Mouse (Mus musculus): Measurements from ENCODE around the gene Lcat. TPM values are rescaled to one million over a fixed set of nuclear protein-coding genes. Genes with fewer than 3 reads are reported as not detected.
"Not testable (repeated sequence)": the region's sequence is repeated elsewhere in the genome, so short reads cannot be mapped to it uniquely, and the experiment has no call there.

Gene Lcat
- total RNA-seq (2021): 1 to 10 TPM; 1.4 to 1.7 TPM

- DNase-seq: no peak
Measured at GRCm38 (mm10) chr8:105943321-105943739, at the start of gene Lcat. TSS of gene Lcat (minus strand) at chr8:105943382.

GRCm38 (mm10) chr8:105992499-105992898, 49.3 kb upstream of the Lcat start:
- DNase-seq: no peak

GRCm38 (mm10) chr8:105991546-105991945, 48.4 kb upstream of the Lcat start:
- DNase-seq: no peak

GRCm38 (mm10) chr8:105990856-105991387, 47.7 kb upstream of the Lcat start, which contains the start of gene Dus2:
TSS of gene Dus2 (plus strand) at chr8:105991337.
- peak; percentile 92 for DNase-seq

GRCm38 (mm10) chr8:105988546-105988945, 45.4 kb upstream of the Lcat start:
- no peak for DNase-seq

GRCm38 (mm10) chr8:105983406-105983805, 40.2 kb upstream of the Lcat start:
- not testable (repeated sequence) for DNase-seq

- no peak for DNase-seq
Measured at GRCm38 (mm10) chr8:105981146-105981545, 38.0 kb upstream of the Lcat start.

- DNase-seq: no peak
Measured at GRCm38 (mm10) chr8:105979325-105979724, 36.1 kb upstream of the Lcat start, which contains the start of gene Dpep3. TSS of gene Dpep3 (minus strand) at chr8:105979429.

GRCm38 (mm10) chr8:105975363-105975762, 32.2 kb upstream of the Lcat start:
- DNase-seq: no peak

GRCm38 (mm10) chr8:105971019-105971720, 28.0 kb upstream of the Lcat start:
- DNase-seq: no peak

GRCm38 (mm10) chr8:105969367-105969766, 26.2 kb upstream of the Lcat start:
- no peak for DNase-seq

GRCm38 (mm10) chr8:105966692-105967311, 23.6 kb upstream of the Lcat start:
- peak; percentile 65 for DNase-seq

GRCm38 (mm10) chr8:105965905-105966341, 22.7 kb upstream of the Lcat start, which contains the start of gene Slc12a4:
TSS of gene Slc12a4 (minus strand) at chr8:105966097.
- DNase-seq: peak; percentile 91

GRCm38 (mm10) chr8:105965266-105965904, 22.2 kb upstream of the Lcat start:
- DNase-seq: peak; percentile 75

- DNase-seq: no peak
Measured at GRCm38 (mm10) chr8:105964506-105965265, 21.5 kb upstream of the Lcat start.

- no peak for DNase-seq
Measured at GRCm38 (mm10) chr8:105961536-105961935, 18.4 kb upstream of the Lcat start.

- no peak for DNase-seq
Measured at GRCm38 (mm10) chr8:105961101-105961500, 17.9 kb upstream of the Lcat start.

- peak; percentile 64 for DNase-seq
Measured at GRCm38 (mm10) chr8:105959350-105959749, 16.2 kb upstream of the Lcat start.

- DNase-seq: peak; percentile 65
Measured at GRCm38 (mm10) chr8:105957813-105958212, 14.6 kb upstream of the Lcat start.

- peak; percentile 53 for DNase-seq
Measured at GRCm38 (mm10) chr8:105956556-105956955, 13.4 kb upstream of the Lcat start.

GRCm38 (mm10) chr8:105951057-105951659, 8.0 kb upstream of the Lcat start:
- DNase-seq: peak; percentile 75

GRCm38 (mm10) chr8:105949350-105949749, 6.2 kb upstream of the Lcat start:
- DNase-seq: peak; percentile 86
